In the genomic region with DNA sequence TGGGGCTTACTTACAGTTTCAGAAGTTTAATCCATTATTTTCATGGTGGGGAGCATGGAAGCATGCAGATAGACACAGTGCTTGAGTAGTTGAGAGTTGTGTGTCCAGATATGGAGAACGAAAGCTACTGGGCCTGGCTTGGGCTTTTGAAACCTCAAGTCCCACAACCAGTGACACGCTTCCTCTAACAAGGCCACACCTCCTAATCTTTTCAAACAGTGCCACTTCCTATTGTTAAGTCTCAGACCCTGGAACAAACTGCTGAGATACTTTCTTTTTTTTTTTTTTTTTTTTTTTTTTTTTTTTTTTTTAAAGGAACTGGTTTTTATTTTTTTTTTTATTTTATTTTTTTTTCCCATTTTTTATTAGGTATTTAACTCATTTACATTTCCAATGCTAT, we compare ENCODE assay signal across 19 mouse cellular contexts.
"Had no signal": no experiment of that assay in that cellular context is flagged by ENCODE, and none has a peak within 500 bp of the region (broad histone marks: within the 10 kb centered on the region; RNA-seq: fewer than 3 reads in every experiment).

No protein-coding gene starts in this region.

- DNase-seq: kidney, postnatal 14 days; kidney, postnatal 4 days; left cerebral cortex, postnatal 4 days; liver, postnatal 0 days; lung, embryonic 14.5 days; right cerebral cortex, postnatal 4 days; thymus, postnatal 36 days had no signal

- H3K36me3 ChIP-seq: limb, embryonic 12.5 days; limb, embryonic 15.5 days; midbrain, embryonic 10.5 days; midbrain, embryonic 15.5 days; neural tube, embryonic 12.5 days; neural tube, embryonic 15.5 days; stomach, embryonic 15.5 days had no signal

- H3K4me1 ChIP-seq: midbrain, embryonic 10.5 days; midbrain, embryonic 15.5 days; neural tube, embryonic 12.5 days; neural tube, embryonic 15.5 days had no signal

- ATAC-seq: liver, postnatal 0 days; lung, postnatal 0 days; midbrain, embryonic 15.5 days had no signal

- H3K27ac ChIP-seq: limb, embryonic 12.5 days; limb, embryonic 15.5 days; liver, embryonic 14.5 days; macrophage; midbrain, embryonic 10.5 days; midbrain, embryonic 15.5 days; neural tube, embryonic 12.5 days; neural tube, embryonic 15.5 days; stomach, embryonic 15.5 days had no signal

- H3K9ac ChIP-seq: limb, embryonic 12.5 days; limb, embryonic 15.5 days; liver, embryonic 14.5 days; liver, postnatal 0 days; lung, embryonic 14.5 days; midbrain, embryonic 15.5 days; neural tube, embryonic 12.5 days; neural tube, embryonic 15.5 days; stomach, embryonic 15.5 days had no signal

- H3K9me3 ChIP-seq: limb, embryonic 15.5 days; midbrain, embryonic 10.5 days; midbrain, embryonic 15.5 days; neural tube, embryonic 12.5 days; neural tube, embryonic 15.5 days; stomach, embryonic 15.5 days had no signal

- H3K4me2 ChIP-seq: limb, embryonic 12.5 days; limb, embryonic 15.5 days; liver, embryonic 11.5 days; lung, embryonic 14.5 days; midbrain, embryonic 15.5 days; neural tube, embryonic 12.5 days; neural tube, embryonic 15.5 days; stomach, embryonic 15.5 days had no signal

- H3K27me3 ChIP-seq: limb, embryonic 12.5 days; limb, embryonic 15.5 days; megakaryocyte, embryonic 14.5 days; midbrain, embryonic 15.5 days; neural tube, embryonic 12.5 days; stomach, embryonic 15.5 days had no signal

- H3K4me3 ChIP-seq: limb, embryonic 12.5 days; limb, embryonic 15.5 days; midbrain, embryonic 10.5 days; midbrain, embryonic 15.5 days; neural tube, embryonic 12.5 days; neural tube, embryonic 15.5 days; stomach, embryonic 15.5 days had no signal
